Mouse (Mus musculus) MEL (cell line): ENCODE measurements at regions not wholly inside any gene's neighbourhood (a gene's known extent, or its start where the extent isn't known, plus 50 kb on each side); places are given as distances from the start of the nearest gene placed in this dataset.

Experiments used
- DNase-seq: peaks from one replicate; pipeline ENCODE4 v3.0.0; 2011; ENCODE audit warnings: low read depth, low spot score
- H3K27ac ChIP-seq: 2 replicates; pipeline ENCODE4 v1.5.1; 2012; ENCODE audit warnings: low read depth, mild to moderate bottlenecking, control low read depth, low read length, moderate library complexity; ENCODE audit not compliant: control insufficient read depth
- H3K27me3 ChIP-seq, 2 experiments: fragments of 150-350 bp in 1 of 2; sonication (generic) in 1 of 2; 2 replicates each; pipeline ENCODE4 v1.6.1; 2012; ENCODE audit warnings: low read length in 2 of 2, mild to moderate bottlenecking in 2 of 2, improper control_type of control experiment in 1 of 2, moderate library complexity in 1 of 2; ENCODE audit not compliant: insufficient read depth in 2 of 2, control insufficient read depth in 1 of 2
- H3K36me3 ChIP-seq, 2 experiments: 2 replicates each; pipeline ENCODE4 v1.6.1; 2012 to 2014; ENCODE audit warnings: low read length in 2 of 2, improper control_type of control experiment in 1 of 2, inconsistent platforms in 1 of 2, mild to moderate bottlenecking in 1 of 2; ENCODE audit not compliant: insufficient read depth in 2 of 2, control insufficient read depth in 1 of 2
- H3K4me1 ChIP-seq, 2 experiments: fragments of 150-350 bp in 1 of 2; sonication (generic) in 1 of 2; 2 replicates each; pipeline ENCODE4 v1.6.1; 2012; ENCODE audit warnings: low read length in 2 of 2, improper control_type of control experiment in 1 of 2, mild to moderate bottlenecking in 1 of 2; ENCODE audit not compliant: insufficient read depth in 2 of 2, control insufficient read depth in 1 of 2
- H3K4me3 ChIP-seq, 2 experiments: fragments of 150-350 bp in 1 of 2; sonication (generic) in 1 of 2; 2 replicates each; pipeline ENCODE4 v1.5.1; 2012; ENCODE audit warnings: low read depth in 2 of 2, low read length in 2 of 2, mild to moderate bottlenecking in 2 of 2, moderate library complexity in 2 of 2, control low read depth in 1 of 2, improper control_type of control experiment in 1 of 2; ENCODE audit not compliant: control insufficient read depth in 1 of 2, insufficient read depth in 1 of 2
- H3K79me2 ChIP-seq: 2 replicates; pipeline ENCODE4 v1.6.1; 2012; ENCODE audit warnings: mild to moderate bottlenecking, low read length, moderate library complexity; ENCODE audit not compliant: control insufficient read depth, poor library complexity, insufficient read depth
- H3K9ac ChIP-seq: 2 replicates; pipeline ENCODE4 v1.6.1; 2012; ENCODE audit warnings: low read depth, mild to moderate bottlenecking, control low read depth, low read length, moderate library complexity; ENCODE audit not compliant: control insufficient read depth, poor library complexity, severe bottlenecking
- H3K9me3 ChIP-seq: fragments of 150-350 bp; sonication (generic); replicated peaks from 2 replicates; pipeline ENCODE4 v1.6.1; 2012; ENCODE audit warnings: mild to moderate bottlenecking, low read length, improper control_type of control experiment, moderate library complexity; ENCODE audit not compliant: insufficient read depth
- CTCF ChIP-seq, 3 experiments: IDR thresholded peaks in 2 of 3; conservative IDR thresholded peaks in 1 of 3; 2 replicates each; pipeline ENCODE4 v1.5.1; 2011 to 2012; ENCODE audit warnings: low read length in 3 of 3, low read depth in 2 of 3, mild to moderate bottlenecking in 2 of 3, improper control_type of control experiment in 1 of 3, inconsistent platforms in 1 of 3, mixed read lengths in 1 of 3, moderate library complexity in 1 of 3; ENCODE audit not compliant: control insufficient read depth in 1 of 3, insufficient read depth in 1 of 3, poor library complexity in 1 of 3, severe bottlenecking in 1 of 3
- ELF1 ChIP-seq: IDR thresholded peaks from 2 replicates; pipeline ENCODE4 v1.6.1; 2014; ENCODE audit warnings: low read depth, mild to moderate bottlenecking, inconsistent platforms, low read length, improper control_type of control experiment, moderate library complexity
- ETS1 ChIP-seq: IDR thresholded peaks from 2 replicates; pipeline ENCODE4 v1.6.1; 2012; ENCODE audit warnings: low read depth, mild to moderate bottlenecking, inconsistent platforms, low read length, improper control_type of control experiment, moderate library complexity
- GABPA ChIP-seq: IDR thresholded peaks from 2 replicates; pipeline ENCODE4 v1.6.1; 2012; ENCODE audit warnings: low read depth, mild to moderate bottlenecking, inconsistent platforms, low read length, improper control_type of control experiment, moderate library complexity
- MYC ChIP-seq: IDR thresholded peaks from 2 replicates; pipeline ENCODE4 v1.6.1; 2011; ENCODE audit warnings: low read depth, mild to moderate bottlenecking, low read length, improper control_type of control experiment, moderate library complexity
- NELFE ChIP-seq: IDR thresholded peaks from 2 replicates; pipeline ENCODE4 v1.6.1; 2011; ENCODE audit warnings: low read depth, low read length, improper control_type of control experiment
- POLR2A ChIP-seq, 2 experiments: IDR thresholded peaks; 2 replicates each; pipeline ENCODE4 v1.6.1; 2011 to 2012; ENCODE audit warnings: low read length in 2 of 2, mild to moderate bottlenecking in 2 of 2, control low read depth in 1 of 2, improper control_type of control experiment in 1 of 2, low read depth in 1 of 2, moderate library complexity in 1 of 2; ENCODE audit not compliant: control insufficient read depth in 1 of 2, insufficient read depth in 1 of 2, poor library complexity in 1 of 2
- POLR2AphosphoS2 ChIP-seq: IDR thresholded peaks from 2 replicates; pipeline ENCODE4 v1.6.1; 2011; ENCODE audit warnings: low read length, improper control_type of control experiment
- SIN3A ChIP-seq: IDR thresholded peaks from 2 replicates; pipeline ENCODE4 v1.6.1; 2012; ENCODE audit warnings: low read length, improper control_type of control experiment, inconsistent platforms
- TAL1 ChIP-seq: IDR thresholded peaks from 2 replicates; pipeline ENCODE4 v1.6.1; 2012; ENCODE audit warnings: mild to moderate bottlenecking, inconsistent platforms, low read length, moderate library complexity, mixed read lengths
- TBP ChIP-seq: IDR thresholded peaks from 2 replicates; pipeline ENCODE4 v1.8.0; 2011; ENCODE audit warnings: low read depth, low read length, improper control_type of control experiment
- TCF12 ChIP-seq: IDR thresholded peaks from 2 replicates; pipeline ENCODE4 v1.6.1; 2014; ENCODE audit warnings: low read depth, mild to moderate bottlenecking, inconsistent platforms, low read length, improper control_type of control experiment, moderate library complexity
- USF2 ChIP-seq, 2 experiments: IDR thresholded peaks; 2 replicates each; pipeline ENCODE4 v1.6.1; 2011 to 2012; ENCODE audit warnings: improper control_type of control experiment in 2 of 2, low read length in 2 of 2, borderline replicate concordance in 1 of 2, inconsistent platforms in 1 of 2, low read depth in 1 of 2, mild to moderate bottlenecking in 1 of 2; ENCODE audit not compliant: insufficient read depth in 1 of 2
- ZKSCAN1 ChIP-seq: IDR thresholded peaks from 2 replicates; pipeline ENCODE4 v1.6.1; 2012; ENCODE audit warnings: low read depth, mild to moderate bottlenecking, inconsistent platforms, low read length, improper control_type of control experiment, moderate library complexity
- ZMIZ1 ChIP-seq: IDR thresholded peaks from 2 replicates; pipeline ENCODE4 v1.6.1; 2012; ENCODE audit warnings: low read depth, mild to moderate bottlenecking, inconsistent platforms, low read length, improper control_type of control experiment, moderate library complexity
- ZNF384 ChIP-seq: IDR thresholded peaks from 2 replicates; pipeline ENCODE4 v1.6.1; 2012; ENCODE audit warnings: low read depth, mild to moderate bottlenecking, inconsistent platforms, low read length, improper control_type of control experiment

- Histone ChIP-seq H3K9me3 (no peaks in the 10 kb centered on the region), H3K27me3 (no peaks in the 10 kb centered on the region; a peak in 1 of 4 replicates), H3K27ac (no peak overlapping the region), H3K4me3 (no peak overlapping the region), H3K4me1 (no peaks in the 10 kb centered on the region), H3K36me3 (no peaks in the 10 kb centered on the region), H3K9ac (no peak overlapping the region), H3K79me2 (no peaks in the 10 kb centered on the region)
- DNase-seq: no peak
- TF ChIP-seq GABPA (no peak), ETS1 (no peak), TAL1 (no peak), ELF1 (no peak), TCF12 (no peak), NELFE (no peak), SIN3A (no peak)
Measured at GRCm38 (mm10) chr3:131779803-131780202, 215.2 kb downstream of the Papss1 start.

GRCm38 (mm10) chr3:131785524-131785923 lies 221.0 kb downstream of the Papss1 start:
- Histone ChIP-seq H3K4me1 (no peaks in the 10 kb centered on the region), H3K27ac (no peak overlapping the region), H3K79me2 (no peaks in the 10 kb centered on the region), H3K4me3 (no peak overlapping the region), H3K27me3 (no peaks in the 10 kb centered on the region), H3K36me3 (no peaks in the 10 kb centered on the region), H3K9me3 (no peaks in the 10 kb centered on the region), H3K9ac (no peak overlapping the region)
- TF ChIP-seq NELFE: no peak
- TF ChIP-seq USF2 (IDR thresholded peaks at IDR 0.05; ENCODE audit: borderline replicate concordance in 1 of 2, insufficient read depth in 1 of 2, low read depth in 1 of 2, low read length in 2 of 2): no peak
- TF ChIP-seq MYC: no peak
- no peak for DNase-seq

- Histone ChIP-seq H3K9me3 (no peaks in the 10 kb centered on the region), H3K27ac (no peak overlapping the region), H3K9ac (no peak overlapping the region), H3K4me3 (no peak overlapping the region), H3K79me2 (no peaks in the 10 kb centered on the region), H3K4me1 (no peaks in the 10 kb centered on the region), H3K27me3 (no peaks in the 10 kb centered on the region), H3K36me3 (no peaks in the 10 kb centered on the region)
- no peak for TF ChIP-seq CTCF (IDR thresholded peaks at IDR 0.05 in 2 of 3, conservative IDR thresholded peaks at IDR 0.05 in 1 of 3; ENCODE audit: control insufficient read depth in 1 of 3, insufficient read depth in 1 of 3, low read depth in 2 of 3, low read length in 3 of 3, poor library complexity in 1 of 3, severe bottlenecking in 1 of 3)
- no peak for TF ChIP-seq POLR2A (IDR thresholded peaks at IDR 0.05; ENCODE audit: control insufficient read depth in 1 of 2, insufficient read depth in 1 of 2, low read depth in 1 of 2, low read length in 2 of 2, poor library complexity in 1 of 2)
- no peak for TF ChIP-seq ZNF384
- TF ChIP-seq NELFE: no peak
- no peak for TF ChIP-seq POLR2AphosphoS2
- TF ChIP-seq ZMIZ1: no peak
- TF ChIP-seq TBP: no peak
- no peak for TF ChIP-seq ZKSCAN1
- no peak for DNase-seq
Measured at GRCm38 (mm10) chr3:131788321-131788720, 223.8 kb downstream of the Papss1 start.
